Mouse (Mus musculus) adrenal gland, postnatal 4 days (tissue): ENCODE results near the gene Srarp. TPM values are rescaled to one million over a fixed set of nuclear protein-coding genes. Genes with fewer than 3 reads are reported as not detected.

Source experiments
- DNase-seq, 2 experiments: peaks; one replicate each; pipeline ENCODE4 v3.0.0; 2021 to 2022; ENCODE audit warnings: low spot score in 2 of 2, mixed read lengths in 2 of 2
- total RNA-seq, 2 experiments: library from RNA; stranded (reverse); gene quantifications; 2 replicates each; pipeline ENCODE4 v1.2.3; 2021

Gene Srarp
- total RNA-seq, 2 experiments from 2014 or later, result not detected

DNA sequence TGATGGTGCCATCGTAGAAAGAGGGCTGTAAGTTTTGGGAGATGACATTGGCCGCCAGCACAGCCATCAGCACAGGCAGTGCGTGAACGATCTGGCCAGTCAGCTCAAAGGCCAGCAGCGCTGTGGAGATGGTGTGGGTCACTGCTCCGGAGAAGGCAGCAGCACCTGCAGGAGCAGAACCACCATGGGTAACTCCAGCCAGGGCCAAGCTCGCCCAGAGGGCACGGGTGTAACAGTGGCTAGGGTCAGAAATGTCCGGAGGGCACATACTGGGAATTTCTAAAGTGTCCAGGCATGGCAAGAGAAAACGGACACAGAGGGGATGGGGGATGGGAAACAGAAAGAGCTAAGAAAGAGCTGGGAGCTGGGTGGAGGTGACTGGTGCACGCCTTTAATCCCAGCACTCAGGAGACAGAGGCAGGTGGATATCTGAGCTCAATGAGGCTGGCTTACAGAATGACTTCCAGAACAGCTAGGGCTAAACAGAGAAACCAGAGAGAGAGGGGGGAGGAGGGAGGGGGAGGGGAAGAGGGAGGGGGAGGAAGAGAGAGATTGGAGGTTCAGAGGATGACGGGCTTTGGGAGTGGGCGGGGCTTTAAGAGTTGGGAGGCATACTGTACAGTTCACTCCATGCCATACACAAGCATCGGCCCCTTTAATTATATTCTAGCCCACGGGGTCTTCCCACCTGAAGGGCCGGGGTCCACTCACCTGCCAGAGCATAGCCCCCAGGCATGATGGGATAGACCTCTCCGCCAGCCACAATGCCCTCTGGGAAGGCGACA, 46.3 kb downstream of the Srarp start:
- DNase-seq, result no peak

DNA sequence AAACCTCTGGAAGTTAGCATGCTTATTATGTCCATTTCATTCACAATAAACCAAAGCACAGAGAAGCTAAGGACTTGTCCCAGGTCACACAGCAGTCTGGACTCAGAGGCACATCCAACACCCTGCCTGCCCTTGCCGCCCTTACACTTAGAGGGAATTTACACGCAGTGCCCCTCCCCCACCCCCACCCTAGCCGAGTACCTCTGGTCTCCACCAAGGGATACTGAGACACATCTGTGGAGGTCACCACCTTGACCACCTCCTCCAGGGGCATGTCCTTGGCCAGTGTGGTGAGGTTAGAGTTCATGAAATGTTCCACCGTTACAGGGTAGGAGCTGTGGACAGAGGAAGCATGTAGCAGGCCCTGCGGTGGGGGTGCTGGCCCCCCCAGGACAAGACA, 48.0 kb downstream of the Srarp start:
- DNase-seq, result no peak

DNA sequence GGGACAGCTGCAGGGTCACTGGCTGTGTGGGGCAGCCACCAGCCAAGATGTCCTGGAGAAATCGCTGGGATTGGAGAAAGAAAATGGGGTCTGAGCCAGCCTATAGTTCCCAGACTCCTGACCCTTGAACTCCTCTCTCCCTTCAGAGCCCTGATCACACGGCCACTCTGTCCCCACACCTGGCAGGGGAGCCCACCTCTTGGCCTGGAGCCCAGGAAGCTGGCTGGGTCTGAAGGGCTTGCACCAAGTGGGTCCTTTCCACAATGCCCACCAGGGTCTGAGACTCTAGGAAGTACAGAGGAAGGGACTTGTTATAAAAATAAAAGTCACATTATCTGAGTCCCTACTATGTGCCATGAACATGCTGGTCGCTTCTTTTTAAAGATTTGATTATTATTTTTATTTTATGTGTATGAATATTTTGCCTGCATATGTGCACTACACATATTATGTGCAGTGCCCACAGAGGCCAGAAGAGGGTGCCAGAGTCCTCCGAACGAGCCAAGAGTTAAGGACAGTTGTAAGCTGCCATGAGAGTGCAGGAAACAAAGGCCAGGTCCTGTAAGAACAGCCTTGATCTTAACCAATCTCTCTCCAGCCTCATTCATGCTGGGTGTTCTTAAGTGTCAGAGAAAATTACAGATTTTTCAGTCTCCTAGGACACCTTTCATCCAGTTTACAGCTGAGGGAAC, 48.7 kb downstream of the Srarp start:
- peak; percentile 48 to 51 for DNase-seq

DNA sequence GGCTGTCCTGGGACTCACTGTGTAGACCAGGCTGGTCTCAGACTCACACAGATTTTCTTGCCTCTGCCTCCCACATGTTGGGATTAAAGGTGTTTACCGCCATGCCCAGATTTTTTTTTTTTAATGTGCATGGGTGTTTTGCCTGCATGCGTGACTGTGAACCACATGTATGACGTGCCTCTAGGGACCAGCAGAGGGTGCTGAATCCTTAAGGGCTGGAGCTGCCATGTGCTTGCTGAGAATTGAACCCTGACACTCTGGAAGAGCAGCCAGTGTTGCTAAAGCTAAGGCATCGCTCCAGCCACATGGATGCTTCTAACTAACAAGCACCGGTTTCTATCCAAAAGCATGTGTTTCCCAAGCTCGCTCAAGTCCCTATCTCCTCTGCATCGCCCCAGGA, 49.8 kb downstream of the Srarp start:
- DNase-seq, result no peak

DNA sequence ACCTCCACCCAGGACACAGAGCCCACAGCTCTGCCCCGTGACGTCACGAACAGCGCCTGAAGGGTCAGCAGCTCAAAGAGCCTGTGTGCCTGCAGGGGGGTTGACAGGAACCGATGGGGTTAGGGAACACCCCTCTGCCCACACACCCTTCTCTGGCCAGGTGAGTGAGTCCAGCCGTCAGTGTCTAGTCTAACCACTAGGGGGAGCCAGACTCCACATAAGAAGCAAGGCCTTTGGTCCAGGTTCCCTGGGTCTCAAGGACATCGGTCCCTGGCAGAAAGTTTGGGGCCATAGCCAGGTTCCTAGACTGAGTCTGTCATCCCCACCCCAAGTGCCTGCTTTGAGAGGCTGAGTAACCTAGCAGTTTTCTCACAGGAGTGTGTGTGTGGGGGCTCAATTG, 50.6 kb downstream of the Srarp start:
- no peak for DNase-seq

Other genes with a start within 250 kb of the Srarp start
- 1 to 10 TPM; 2.5 to 2.7 TPM for gene Rsg1, start 222.1 kb downstream of the Srarp start, total RNA-seq
- 10 to 100 TPM; 37.5 to 39.2 TPM for gene Arhgef19, start 196.6 kb downstream of the Srarp start, total RNA-seq
- 10 to 100 TPM; 19.0 to 21.5 TPM for gene Epha2, start 134.9 kb downstream of the Srarp start, total RNA-seq
- 1 to 10 TPM; 1.9 to 3.0 TPM for gene Fam131c, start 67.9 kb downstream of the Srarp start, total RNA-seq
- 1 to 10 TPM in 1 of 2 experiments, not detected in 1; 2.3 TPM for gene Clcnka, start 37.4 kb downstream of the Srarp start, total RNA-seq
- 10 to 100 TPM in 1 of 2 experiments, 1 to 10 TPM in 1; 1.0 to 24.8 TPM for gene Clcnkb, start 20.1 kb downstream of the Srarp start, total RNA-seq
- 1 to 10 TPM; 2.9 to 9.6 TPM for gene Hspb7, start 15.3 kb downstream of the Srarp start, total RNA-seq
- 10 to 100 TPM; 21.6 to 24.9 TPM for gene Zbtb17, start 8.5 kb upstream of the Srarp start, total RNA-seq
- 10 to 100 TPM; 57.4 to 67.8 TPM for gene Spen, start 102.5 kb upstream of the Srarp start, total RNA-seq
- 10 to 100 TPM; 24.9 to 32.1 TPM for gene Fblim1, start 170.0 kb upstream of the Srarp start, total RNA-seq
- gene Tmem82, start 182.5 kb upstream of the Srarp start, total RNA-seq, result 1 to 10 TPM; 3.7 to 3.8 TPM
- gene Slc25a34, start 187.7 kb upstream of the Srarp start, total RNA-seq, result 1 to 10 TPM; 7.4 to 9.5 TPM
- gene Plekhm2, start 228.8 kb upstream of the Srarp start, total RNA-seq, result 10 to 100 TPM; 55.5 to 60.5 TPM
- gene Rsc1a1, start 249.5 kb upstream of the Srarp start, total RNA-seq, result not detected